ENCODE assay signal across 30 mouse cellular contexts in the genomic region with DNA sequence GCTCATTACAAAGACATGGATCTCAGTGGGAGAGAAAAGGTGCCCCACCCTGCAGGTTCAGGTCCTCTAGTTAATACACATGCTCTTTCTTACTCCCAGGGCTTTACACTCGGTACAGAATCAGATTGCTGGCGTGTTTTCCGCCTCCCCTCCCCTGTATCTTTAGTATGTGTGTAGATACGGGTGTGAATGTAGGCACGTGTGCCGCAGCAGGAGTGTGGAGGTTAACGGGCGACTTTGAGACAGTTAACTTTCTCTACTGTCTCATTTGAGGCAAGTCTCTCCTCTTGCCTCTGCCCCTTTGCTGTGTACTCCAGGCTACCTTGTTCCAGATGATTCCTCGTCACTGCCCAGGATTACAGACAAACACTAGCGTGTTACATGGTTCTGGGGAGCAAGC.
"Had no signal": no experiment of that assay in that cellular context is flagged by ENCODE, and none has a peak within 500 bp of the region (broad histone marks: within the 10 kb centered on the region; RNA-seq: fewer than 3 reads in every experiment).

No protein-coding gene starts in this region.

- H3K4me3 ChIP-seq: left cerebral cortex, adult 2 months; limb, embryonic 10.5 days; limb, embryonic 12.5 days; limb, embryonic 13.5 days; limb, embryonic 15.5 days; liver, embryonic 12.5 days; liver, embryonic 13.5 days; liver, embryonic 15.5 days; lung, embryonic 15.5 days; megakaryocyte, embryonic 14.5 days; midbrain, embryonic 12.5 days; midbrain, embryonic 13.5 days; midbrain, embryonic 15.5 days; myocyte had no signal

- ATAC-seq: liver, embryonic 12.5 days; liver, postnatal 0 days; lung, postnatal 0 days; midbrain, embryonic 13.5 days; midbrain, embryonic 15.5 days; midbrain, embryonic 16.5 days had no signal

- H3K9me3 ChIP-seq: limb, embryonic 10.5 days; limb, embryonic 12.5 days; limb, embryonic 13.5 days; limb, embryonic 15.5 days; liver, embryonic 12.5 days; liver, embryonic 13.5 days; liver, embryonic 15.5 days; lung, embryonic 15.5 days; megakaryocyte, embryonic 14.5 days; midbrain, embryonic 12.5 days; midbrain, embryonic 13.5 days; midbrain, embryonic 15.5 days had no signal

- H3K4me1 ChIP-seq: liver, embryonic 12.5 days; liver, embryonic 13.5 days; liver, embryonic 15.5 days had no signal

- H3K27me3 ChIP-seq: liver, embryonic 13.5 days; liver, embryonic 15.5 days; lung, embryonic 15.5 days; midbrain, embryonic 12.5 days; midbrain, embryonic 13.5 days; midbrain, embryonic 15.5 days had no signal

- H3K4me2 ChIP-seq: limb, embryonic 12.5 days; limb, embryonic 13.5 days; limb, embryonic 15.5 days; liver, embryonic 11.5 days; liver, embryonic 12.5 days; liver, embryonic 13.5 days; liver, embryonic 15.5 days; lung, embryonic 14.5 days; lung, embryonic 15.5 days; midbrain, embryonic 11.5 days; midbrain, embryonic 12.5 days; midbrain, embryonic 13.5 days; midbrain, embryonic 15.5 days had no signal

- DNase-seq: left cerebral cortex, postnatal 4 days; liver; liver, embryonic 13.5 days; liver, postnatal 0 days; lung, adult 18-20 months; lung, adult 2 months; lung, embryonic 14.5 days; lung, postnatal 10 days; lung, postnatal 14 days; lung, postnatal 36 days; lung, postnatal 4 days had no signal

- H3K36me3 ChIP-seq: limb, embryonic 10.5 days; limb, embryonic 12.5 days; limb, embryonic 13.5 days; limb, embryonic 15.5 days; liver, embryonic 12.5 days; liver, embryonic 13.5 days; liver, embryonic 15.5 days; lung, embryonic 15.5 days; midbrain, embryonic 12.5 days; midbrain, embryonic 13.5 days; midbrain, embryonic 15.5 days had no signal

- H3K9ac ChIP-seq: limb, embryonic 12.5 days; limb, embryonic 13.5 days; limb, embryonic 15.5 days; liver, embryonic 12.5 days; liver, embryonic 13.5 days; liver, embryonic 14.5 days; liver, embryonic 15.5 days; liver, postnatal 0 days; lung, embryonic 14.5 days; lung, embryonic 15.5 days; midbrain, embryonic 12.5 days; midbrain, embryonic 13.5 days; midbrain, embryonic 15.5 days had no signal

- H3K27ac ChIP-seq: left cerebral cortex, adult 2 months; limb, embryonic 10.5 days; limb, embryonic 12.5 days; limb, embryonic 13.5 days; limb, embryonic 15.5 days; liver, embryonic 12.5 days; liver, embryonic 13.5 days; liver, embryonic 14.5 days; liver, embryonic 15.5 days; lung, embryonic 15.5 days; macrophage; midbrain, embryonic 12.5 days; midbrain, embryonic 13.5 days; midbrain, embryonic 15.5 days had no signal
